11 mouse cellular contexts compared by ENCODE assay signal in the genomic region with DNA sequence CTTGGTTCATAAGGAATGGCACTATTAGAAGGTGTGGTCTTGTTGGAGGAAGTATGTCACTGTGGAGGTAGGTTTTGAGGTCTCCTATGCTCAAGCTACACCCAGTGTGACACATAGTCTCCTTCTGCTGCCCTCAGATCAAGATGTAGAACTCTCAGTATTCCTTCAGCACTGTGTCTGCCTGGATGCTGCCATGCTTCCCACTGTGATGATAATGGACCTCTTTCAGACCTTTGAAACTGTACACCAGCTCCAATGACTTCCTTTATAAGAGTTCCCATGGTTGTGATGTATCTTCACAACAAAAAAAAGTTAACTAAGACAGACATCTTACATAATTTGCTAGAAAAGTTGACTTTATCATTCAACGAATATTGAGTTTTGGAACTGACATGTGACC.
"Had no signal": no experiment of that assay in that cellular context is flagged by ENCODE, and none has a peak within 500 bp of the region (broad histone marks: within the 10 kb centered on the region; RNA-seq: fewer than 3 reads in every experiment).

No protein-coding gene starts in this region.

- DNase-seq: retina, postnatal 1 day; right cerebral cortex, adult 18-20 months; right cerebral cortex, postnatal 14 days; right cerebral cortex, postnatal 25 days; spleen, adult 18-20 months; thymus, adult 18-20 months; thymus, adult 2 months; thymus, postnatal 14 days; thymus, postnatal 25 days; thymus, postnatal 36 days; thymus, postnatal 4 days had no signal
